Mouse (Mus musculus): ENCODE measurements at regions not wholly inside any gene's neighbourhood (a gene's known extent, or its start where the extent isn't known, plus 50 kb on each side); places are given as distances from the start of the nearest gene placed in this dataset.

DNA sequence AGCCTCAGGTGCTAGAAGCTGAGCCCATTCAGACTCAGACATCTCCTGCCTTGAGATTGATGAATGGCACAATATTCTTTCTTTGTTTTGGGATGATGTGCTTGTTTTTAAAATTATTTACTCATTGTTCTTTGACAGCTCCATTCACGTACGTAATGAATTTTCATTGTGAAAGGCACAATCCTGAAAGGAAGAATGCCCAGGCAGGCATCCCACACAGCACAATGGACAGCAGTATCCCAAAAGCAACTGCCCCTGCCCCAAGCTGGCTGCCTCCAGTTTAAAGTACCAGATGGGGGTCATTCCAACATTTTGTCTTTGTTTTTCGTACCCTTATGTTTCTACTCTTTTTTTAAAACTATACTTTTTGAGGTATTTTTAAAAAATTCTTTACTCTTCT lies 210.9 kb upstream of the St8sia2 start:
- no peak for ATAC-seq
- TF ChIP-seq EP300 (IDR thresholded peaks at IDR 0.05; ENCODE audit: low read depth) (no peak), CTCF (IDR thresholded peaks at IDR 0.05; ENCODE audit: low read depth) (no peak)

GRCm38 (mm10) chr7:74200661-74201060 lies 187.2 kb upstream of the St8sia2 start:
- H3K4me2 ChIP-seq (ENCODE audit: low read depth, low read length), result no peak overlapping the region
- WGBS (ENCODE audit: insufficient replicate concordance), result 33% methylated on average over 4 of the region's 4 CpGs
- H3K9me3 ChIP-seq (ENCODE audit: low read length), result no peaks in the 10 kb centered on the region
- H3K27me3 ChIP-seq (ENCODE audit: insufficient read depth, low read length), result no peaks in the 10 kb centered on the region
- ATAC-seq, result no peak
- H3K4me1 ChIP-seq (ENCODE audit: insufficient read depth), result no peaks in the 10 kb centered on the region
- no peak for TF ChIP-seq EP300 (IDR thresholded peaks at IDR 0.05; ENCODE audit: low read depth)
- no peak for TF ChIP-seq CTCF (IDR thresholded peaks at IDR 0.05; ENCODE audit: low read depth)
- H3K4me3 ChIP-seq (ENCODE audit: low read depth, low read length), result no peak overlapping the region
- H3K9ac ChIP-seq (replicated peaks), result no peak overlapping the region
- DNase-seq, result no peak
- no peaks in the 10 kb centered on the region for H3K36me3 ChIP-seq (replicated peaks; ENCODE audit: insufficient read depth, low read length)
- no peak overlapping the region for H3K27ac ChIP-seq (ENCODE audit: low read depth)

More for the DNA sequence above, 210.9 kb upstream of the St8sia2 start:
- Histone ChIP-seq H3K9ac (replicated peaks) (no peak overlapping the region), H3K9me3 (ENCODE audit: low read length) (no peaks in the 10 kb centered on the region), H3K4me2 (ENCODE audit: low read depth, low read length) (no peak overlapping the region), H3K27ac (ENCODE audit: low read depth) (no peak overlapping the region), H3K36me3 (replicated peaks; ENCODE audit: insufficient read depth, low read length) (no peaks in the 10 kb centered on the region), H3K4me3 (ENCODE audit: low read depth, low read length) (no peak overlapping the region), H3K4me1 (ENCODE audit: insufficient read depth) (no peaks in the 10 kb centered on the region), H3K27me3 (ENCODE audit: insufficient read depth, low read length) (no peaks in the 10 kb centered on the region)
- DNase-seq, result no peak
- 77% methylated on average over 3 of the region's 3 CpGs for WGBS (ENCODE audit: insufficient replicate concordance)

GRCm38 (mm10) chr7:74198796-74199195 lies 185.3 kb upstream of the St8sia2 start:
- TF ChIP-seq EP300 (IDR thresholded peaks at IDR 0.05; ENCODE audit: low read depth) (no peak), CTCF (IDR thresholded peaks at IDR 0.05; ENCODE audit: low read depth) (no peak)
- Histone ChIP-seq H3K4me3 (ENCODE audit: low read depth, low read length) (no peak overlapping the region), H3K9me3 (ENCODE audit: low read length) (no peaks in the 10 kb centered on the region), H3K9ac (replicated peaks) (no peak overlapping the region), H3K27ac (ENCODE audit: low read depth) (no peak overlapping the region), H3K4me2 (ENCODE audit: low read depth, low read length) (no peak overlapping the region), H3K36me3 (replicated peaks; ENCODE audit: insufficient read depth, low read length) (no peaks in the 10 kb centered on the region), H3K4me1 (ENCODE audit: insufficient read depth) (no peaks in the 10 kb centered on the region), H3K27me3 (ENCODE audit: insufficient read depth, low read length) (no peaks in the 10 kb centered on the region)
- DNase-seq (no peak), ATAC-seq (no peak)
- WGBS (ENCODE audit: insufficient replicate concordance), result 82% methylated on average over 6 of the region's 6 CpGs

DNA sequence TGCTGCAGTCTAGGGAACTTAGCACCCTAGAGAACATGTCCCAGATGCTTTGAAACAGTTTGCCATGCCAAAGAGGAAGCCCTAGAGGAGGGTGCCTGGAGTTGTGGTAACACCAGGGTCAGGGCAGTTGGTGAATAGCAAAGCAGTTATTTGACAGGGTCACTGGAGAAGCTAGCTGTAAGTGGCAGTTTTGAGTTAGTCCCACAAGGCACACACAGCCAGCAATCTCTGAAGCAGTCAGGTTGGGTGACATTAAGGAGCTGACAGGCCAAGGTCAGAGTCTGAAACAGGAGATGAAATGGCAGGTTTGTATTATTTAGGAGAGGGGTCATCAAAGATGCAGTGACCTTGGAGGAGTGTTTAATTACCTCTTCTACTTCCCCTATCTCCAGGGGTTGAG lies 171.2 kb upstream of the St8sia2 start:
- Histone ChIP-seq H3K9ac (replicated peaks) (no peak overlapping the region), H3K4me2 (ENCODE audit: low read depth, low read length) (no peak overlapping the region), H3K27ac (ENCODE audit: low read depth) (no peak overlapping the region), H3K4me1 (ENCODE audit: insufficient read depth) (no peaks in the 10 kb centered on the region), H3K4me3 (ENCODE audit: low read depth, low read length) (no peak overlapping the region), H3K9me3 (ENCODE audit: low read length) (no peaks in the 10 kb centered on the region), H3K27me3 (ENCODE audit: insufficient read depth, low read length) (no peaks in the 10 kb centered on the region), H3K36me3 (replicated peaks; ENCODE audit: insufficient read depth, low read length) (no peaks in the 10 kb centered on the region)
- no peak for DNase-seq
- ATAC-seq, result no peak
- TF ChIP-seq CTCF (IDR thresholded peaks at IDR 0.05; ENCODE audit: low read depth), result no peak

GRCm38 (mm10) chr7:74174206-74174605 lies 160.7 kb upstream of the St8sia2 start:
- H3K4me3 ChIP-seq (ENCODE audit: low read depth, low read length), result no peak overlapping the region
- ATAC-seq (no peak), DNase-seq (no peak)
- no peaks in the 10 kb centered on the region for H3K4me1 ChIP-seq (ENCODE audit: insufficient read depth)
- H3K27me3 ChIP-seq (ENCODE audit: insufficient read depth, low read length), result no peaks in the 10 kb centered on the region
- H3K9ac ChIP-seq (replicated peaks), result no peak overlapping the region
- TF ChIP-seq CTCF (IDR thresholded peaks at IDR 0.05; ENCODE audit: low read depth) (no peak), EP300 (IDR thresholded peaks at IDR 0.05; ENCODE audit: low read depth) (no peak)
- no peaks in the 10 kb centered on the region for H3K36me3 ChIP-seq (replicated peaks; ENCODE audit: insufficient read depth, low read length)
- 71% methylated on average over 5 of the region's 5 CpGs for WGBS (ENCODE audit: insufficient replicate concordance)
- H3K27ac ChIP-seq (ENCODE audit: low read depth), result no peak overlapping the region
- H3K9me3 ChIP-seq (ENCODE audit: low read length), result no peaks in the 10 kb centered on the region
- H3K4me2 ChIP-seq (ENCODE audit: low read depth, low read length), result no peak overlapping the region

GRCm38 (mm10) chr7:74173230-74173612 lies 159.7 kb upstream of the St8sia2 start:
- Histone ChIP-seq H3K4me2 (ENCODE audit: low read depth, low read length) (no peak overlapping the region), H3K4me3 (ENCODE audit: low read depth, low read length) (no peak overlapping the region), H3K4me1 (ENCODE audit: insufficient read depth) (no peaks in the 10 kb centered on the region), H3K36me3 (replicated peaks; ENCODE audit: insufficient read depth, low read length) (no peaks in the 10 kb centered on the region), H3K9me3 (ENCODE audit: low read length) (no peaks in the 10 kb centered on the region), H3K9ac (replicated peaks) (no peak overlapping the region), H3K27me3 (ENCODE audit: insufficient read depth, low read length) (no peaks in the 10 kb centered on the region), H3K27ac (ENCODE audit: low read depth) (no peak overlapping the region)
- WGBS (ENCODE audit: insufficient replicate concordance), result 39% methylated on average over 2 of the region's 2 CpGs
- ATAC-seq, result no peak
- no peak for TF ChIP-seq EP300 (IDR thresholded peaks at IDR 0.05; ENCODE audit: low read depth)
- TF ChIP-seq CTCF (IDR thresholded peaks at IDR 0.05; ENCODE audit: low read depth), result no peak
- no peak for DNase-seq

- Histone ChIP-seq H3K36me3 (replicated peaks; ENCODE audit: insufficient read depth, low read length) (no peaks in the 10 kb centered on the region), H3K4me3 (ENCODE audit: low read depth, low read length) (no peak overlapping the region), H3K9me3 (ENCODE audit: low read length) (no peaks in the 10 kb centered on the region), H3K4me2 (ENCODE audit: low read depth, low read length) (no peak overlapping the region), H3K27ac (ENCODE audit: low read depth) (no peak overlapping the region), H3K27me3 (ENCODE audit: insufficient read depth, low read length) (no peaks in the 10 kb centered on the region), H3K9ac (replicated peaks) (no peak overlapping the region), H3K4me1 (ENCODE audit: insufficient read depth) (no peaks in the 10 kb centered on the region)
- ATAC-seq (no peak), DNase-seq (no peak)
- WGBS (ENCODE audit: insufficient replicate concordance), result 45% methylated on average over 4 of the region's 4 CpGs
- TF ChIP-seq CTCF (IDR thresholded peaks at IDR 0.05; ENCODE audit: low read depth) (no peak), EP300 (IDR thresholded peaks at IDR 0.05; ENCODE audit: low read depth) (no peak)
Observed at GRCm38 (mm10) chr7:74172504-74173229, 159.2 kb upstream of the St8sia2 start.
